Mouse (Mus musculus) MEL (cell line): ENCODE measurements around the gene Tbc1d24.

ENCODE experiments used
- POLR2AphosphoS2 ChIP-seq: IDR thresholded peaks from 2 replicates; pipeline ENCODE4 v1.6.1; 2011; ENCODE audit warnings: low read length, improper control_type of control experiment
- USF2 ChIP-seq, 2 experiments: IDR thresholded peaks; 2 replicates each; pipeline ENCODE4 v1.6.1; 2011 to 2012; ENCODE audit warnings: improper control_type of control experiment in 2 of 2, low read length in 2 of 2, borderline replicate concordance in 1 of 2, inconsistent platforms in 1 of 2, low read depth in 1 of 2, mild to moderate bottlenecking in 1 of 2; ENCODE audit not compliant: insufficient read depth in 1 of 2

DNA sequence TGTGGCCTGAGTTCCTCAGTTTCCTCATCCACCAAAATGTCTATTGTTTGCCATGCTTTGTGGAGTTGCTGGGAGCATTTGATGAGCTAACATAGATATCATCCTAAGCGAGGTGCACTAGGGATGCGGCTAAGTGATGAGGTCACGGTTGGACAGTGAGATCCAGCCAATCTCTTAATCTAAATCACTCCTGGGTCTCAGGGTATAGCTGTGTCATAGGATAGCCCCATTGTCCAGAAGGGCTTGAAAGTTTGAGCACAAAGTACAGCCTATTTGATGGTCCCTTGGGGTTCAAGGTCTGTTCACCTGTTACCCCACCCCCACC lies 4.5 kb upstream of the Tbc1d24 start:
- no peak for TF ChIP-seq POLR2AphosphoS2
- TF ChIP-seq USF2 (IDR thresholded peaks at IDR 0.05; ENCODE audit: borderline replicate concordance in 1 of 2, insufficient read depth in 1 of 2, low read depth in 1 of 2, low read length in 2 of 2), result no peak
